In genomic region chr7:65095631-65096107, GRCm38 (mm10) we compare ENCODE assay signal across 8 mouse cellular contexts.
DNase-seq lines count a peak whose midpoint lies in the region; ATAC-seq and TF ChIP-seq lines count a peak whose summit lies in the region.
"Had no signal": no experiment of that assay in that cellular context is flagged by ENCODE, and none has a peak within 500 bp of the region (broad histone marks: within the 10 kb centered on the region; RNA-seq: fewer than 3 reads in every experiment).

No protein-coding gene starts in this region.

- no peak for DNase-seq in heart, embryonic 10.5 days (ENCODE audit: low spot score)
- peak; percentile 19 for DNase-seq in heart, postnatal 0 days (ENCODE audit: low spot score)
- no peak for DNase-seq in thymus, postnatal 14 days
- DNase-seq in right cerebral cortex, postnatal 14 days: no peak

- peaks cover 24 to 27% of the 10 kb centered on the region in 2 experiments for H3K4me1 ChIP-seq in heart, embryonic 14.5 days (ENCODE audit: control insufficient read depth in 2 of 2, insufficient read depth in 2 of 2, low read length in 2 of 2)
- H3K4me1 ChIP-seq in heart, embryonic 10.5 days: peaks cover 20% of the 10 kb centered on the region
- H3K4me1 ChIP-seq in neural tube, embryonic 13.5 days (replicated peaks): peaks cover 5% of the 10 kb centered on the region; the same call in 1 of the 2 replicates
- no peaks in the 10 kb centered on the region for H3K4me1 ChIP-seq in neural tube, embryonic 15.5 days
- H3K4me1 ChIP-seq in heart, postnatal 0 days (ENCODE audit: control insufficient read depth, insufficient read depth): no peaks in the 10 kb centered on the region

- 34% methylated on average over 5 of the region's 5 CpGs for WGBS in heart, embryonic 14.5 days
- 53% methylated on average over 5 of the region's 5 CpGs for WGBS in heart, embryonic 10.5 days
- WGBS in neural tube, embryonic 13.5 days: 63% methylated on average over 5 of the region's 5 CpGs
- WGBS in neural tube, embryonic 15.5 days: 56% methylated on average over 5 of the region's 5 CpGs
- 28% methylated on average over 5 of the region's 5 CpGs for WGBS in heart, postnatal 0 days

- H3K36me3 ChIP-seq in heart, embryonic 14.5 days (ENCODE audit: control insufficient read depth, insufficient read depth, low read length): no peaks in the 10 kb centered on the region
- no peaks in the 10 kb centered on the region for H3K36me3 ChIP-seq in heart, embryonic 10.5 days
- H3K36me3 ChIP-seq in neural tube, embryonic 13.5 days: no peaks in the 10 kb centered on the region
- H3K36me3 ChIP-seq in neural tube, embryonic 15.5 days: no peaks in the 10 kb centered on the region
- H3K36me3 ChIP-seq in heart, postnatal 0 days (replicated peaks; ENCODE audit: control insufficient read depth, insufficient read depth, low read length): no peaks in the 10 kb centered on the region

- no peak overlapping the region for H3K4me2 ChIP-seq in heart, embryonic 14.5 days (ENCODE audit: low read length)
- no peak overlapping the region for H3K4me2 ChIP-seq in neural tube, embryonic 13.5 days
- H3K4me2 ChIP-seq in neural tube, embryonic 15.5 days: no peak overlapping the region
- no peak overlapping the region for H3K4me2 ChIP-seq in heart, postnatal 0 days (ENCODE audit: low read depth, low read length)

- ATAC-seq in heart, embryonic 14.5 days (ENCODE audit: insufficient number of reproducible peaks, insufficient read depth, low FRiP score, low read depth): peak; percentile 62
- 0 out of 2 replicates have a peak, but pooled peaks have one; percentile 32 for ATAC-seq in neural tube, embryonic 13.5 days (ENCODE audit: low read depth)
- ATAC-seq in neural tube, embryonic 15.5 days (ENCODE audit: low FRiP score): no peak; the same call in 1 of the 2 replicates
- peak; percentile 85 for ATAC-seq in heart, postnatal 0 days (ENCODE audit: insufficient read depth, low read depth)

- no peaks in the 10 kb centered on the region for H3K9me3 ChIP-seq in heart, embryonic 14.5 days (ENCODE audit: control insufficient read depth, low read length)
- H3K9me3 ChIP-seq in heart, embryonic 10.5 days: no peaks in the 10 kb centered on the region
- H3K9me3 ChIP-seq in neural tube, embryonic 13.5 days: no peaks in the 10 kb centered on the region
- H3K9me3 ChIP-seq in neural tube, embryonic 15.5 days (replicated peaks): no peaks in the 10 kb centered on the region
- H3K9me3 ChIP-seq in heart, postnatal 0 days (replicated peaks; ENCODE audit: control insufficient read depth, low read length): no peaks in the 10 kb centered on the region

- no peak for TF ChIP-seq CTCF in heart, postnatal 0 days (IDR thresholded peaks at IDR 0.05; ENCODE audit: low read depth)

- peak overlapping the region; percentile 12 to 41; a peak in 1 of 4 replicates for H3K27ac ChIP-seq in heart, embryonic 14.5 days (replicated peaks in 1 of 2; ENCODE audit: control insufficient read depth in 1 of 2, insufficient read depth in 1 of 2, low read depth in 2 of 2, low read length in 2 of 2)
- H3K27ac ChIP-seq in heart, embryonic 10.5 days: no peak overlapping the region
- H3K27ac ChIP-seq in neural tube, embryonic 13.5 days (replicated peaks): no peak overlapping the region
- H3K27ac ChIP-seq in neural tube, embryonic 15.5 days (replicated peaks): no peak overlapping the region
- H3K27ac ChIP-seq in heart, postnatal 0 days (ENCODE audit: low read depth): no peak overlapping the region
- H3K27ac ChIP-seq: macrophage had no signal

- H3K27me3 ChIP-seq in heart, embryonic 14.5 days (ENCODE audit: control insufficient read depth, insufficient read depth, low read length): no peaks in the 10 kb centered on the region
- H3K27me3 ChIP-seq in heart, embryonic 10.5 days (ENCODE audit: insufficient read depth, poor library complexity, severe bottlenecking): no peaks in the 10 kb centered on the region
- no peaks in the 10 kb centered on the region for H3K27me3 ChIP-seq in neural tube, embryonic 13.5 days
- H3K27me3 ChIP-seq in neural tube, embryonic 15.5 days (replicated peaks): no peaks in the 10 kb centered on the region
- H3K27me3 ChIP-seq in heart, postnatal 0 days (ENCODE audit: control insufficient read depth, insufficient read depth, low read length): no peaks in the 10 kb centered on the region

- TF ChIP-seq EP300 in heart, postnatal 0 days (IDR thresholded peaks at IDR 0.05; ENCODE audit: low read depth): no peak

- no peak overlapping the region for H3K4me3 ChIP-seq in heart, embryonic 14.5 days (ENCODE audit: control insufficient read depth in 1 of 2, insufficient read depth in 1 of 2, low read depth in 1 of 2, low read length in 2 of 2)
- H3K4me3 ChIP-seq in heart, embryonic 10.5 days: no peak overlapping the region
- no peak overlapping the region for H3K4me3 ChIP-seq in neural tube, embryonic 13.5 days
- H3K4me3 ChIP-seq in neural tube, embryonic 15.5 days (replicated peaks): no peak overlapping the region
- H3K4me3 ChIP-seq in heart, postnatal 0 days (ENCODE audit: low read depth, low read length): no peak overlapping the region

- H3K9ac ChIP-seq in heart, embryonic 14.5 days (ENCODE audit: low read length): no peak overlapping the region
- H3K9ac ChIP-seq in neural tube, embryonic 13.5 days: no peak overlapping the region
- no peak overlapping the region for H3K9ac ChIP-seq in neural tube, embryonic 15.5 days (replicated peaks)
- H3K9ac ChIP-seq in heart, postnatal 0 days (replicated peaks; ENCODE audit: low read depth, low read length): no peak overlapping the region

Comparison
In these comparisons a context has a peak if more than half of its experiments do, and no peak if none do; other contexts are left out.
1. H3K27ac ChIP-seq: peak in heart, embryonic 14.5 days (2 of 2); none in heart, embryonic 10.5 days (single experiment), neural tube, embryonic 13.5 days (single experiment), neural tube, embryonic 15.5 days (single experiment) and heart, postnatal 0 days (single experiment).